In genomic region chr7:109069641-109070040, GRCm38 (mm10) we compare ENCODE assay signal across 25 mouse cellular contexts.
"Had no signal": no experiment of that assay in that cellular context is flagged by ENCODE, and none has a peak within 500 bp of the region (broad histone marks: within the 10 kb centered on the region; RNA-seq: fewer than 3 reads in every experiment).

No protein-coding gene starts in this region.

- DNase-seq: gastrocnemius, postnatal 14 days; gastrocnemius, postnatal 36 days; heart, adult 2 months; heart, postnatal 14 days; heart, postnatal 36 days; kidney, adult 18-20 months; kidney, adult 8-10 months; kidney, postnatal 10 days; kidney, postnatal 25 days; kidney, postnatal 4 days; liver; liver, embryonic 13.5 days had no signal

- H3K9me3 ChIP-seq: heart, embryonic 13.5 days; heart, embryonic 15.5 days; hindbrain, embryonic 13.5 days; hindbrain, embryonic 15.5 days; limb, embryonic 10.5 days; limb, embryonic 12.5 days; liver, embryonic 13.5 days; liver, embryonic 15.5 days had no signal

- H3K4me1 ChIP-seq: heart, embryonic 13.5 days; heart, embryonic 15.5 days; hindbrain, embryonic 13.5 days; hindbrain, embryonic 15.5 days; limb, embryonic 10.5 days; limb, embryonic 12.5 days; liver, embryonic 13.5 days; liver, embryonic 15.5 days had no signal

- ATAC-seq: hindbrain, postnatal 0 days; intestine, embryonic 16.5 days had no signal

- H3K36me3 ChIP-seq: heart, embryonic 13.5 days; heart, embryonic 15.5 days; hindbrain, embryonic 13.5 days; hindbrain, embryonic 15.5 days; limb, embryonic 10.5 days; limb, embryonic 12.5 days; liver, embryonic 13.5 days; liver, embryonic 15.5 days had no signal

- H3K27ac ChIP-seq: heart, adult 2 months; heart, embryonic 13.5 days; heart, embryonic 15.5 days; hindbrain, embryonic 13.5 days; hindbrain, embryonic 15.5 days; hindbrain, postnatal 0 days; layer of hippocampus, adult 2 months; left cerebral cortex, adult 2 months; limb, embryonic 10.5 days; limb, embryonic 12.5 days; liver, embryonic 13.5 days; liver, embryonic 15.5 days had no signal

- H3K4me2 ChIP-seq: heart, embryonic 11.5 days; heart, embryonic 13.5 days; heart, embryonic 15.5 days; hindbrain, embryonic 13.5 days; hindbrain, embryonic 15.5 days; limb, embryonic 12.5 days; liver, embryonic 11.5 days; liver, embryonic 13.5 days; liver, embryonic 15.5 days had no signal

- H3K4me3 ChIP-seq: heart, adult 2 months; heart, embryonic 13.5 days; heart, embryonic 15.5 days; hindbrain, embryonic 13.5 days; hindbrain, embryonic 15.5 days; layer of hippocampus, adult 2 months; left cerebral cortex, adult 2 months; limb, embryonic 10.5 days; limb, embryonic 12.5 days; liver, embryonic 13.5 days; liver, embryonic 15.5 days had no signal

- H3K9ac ChIP-seq: heart, embryonic 13.5 days; heart, embryonic 15.5 days; hindbrain, embryonic 13.5 days; hindbrain, embryonic 15.5 days; limb, embryonic 12.5 days; liver, embryonic 13.5 days; liver, embryonic 15.5 days had no signal

- H3K27me3 ChIP-seq: heart, embryonic 13.5 days; heart, embryonic 15.5 days; hindbrain, embryonic 13.5 days; hindbrain, embryonic 15.5 days; limb, embryonic 12.5 days; liver, embryonic 13.5 days; liver, embryonic 15.5 days had no signal
